Mouse (Mus musculus): ENCODE results near the gene BC016579.

Gene BC016579

GRCm38 (mm10) chr16:45653934-45654332 lies at the start of gene BC016579:
TSS of gene BC016579 (minus strand) at chr16:45654068.
- peak; percentile 44 to 50 for DNase-seq

DNA sequence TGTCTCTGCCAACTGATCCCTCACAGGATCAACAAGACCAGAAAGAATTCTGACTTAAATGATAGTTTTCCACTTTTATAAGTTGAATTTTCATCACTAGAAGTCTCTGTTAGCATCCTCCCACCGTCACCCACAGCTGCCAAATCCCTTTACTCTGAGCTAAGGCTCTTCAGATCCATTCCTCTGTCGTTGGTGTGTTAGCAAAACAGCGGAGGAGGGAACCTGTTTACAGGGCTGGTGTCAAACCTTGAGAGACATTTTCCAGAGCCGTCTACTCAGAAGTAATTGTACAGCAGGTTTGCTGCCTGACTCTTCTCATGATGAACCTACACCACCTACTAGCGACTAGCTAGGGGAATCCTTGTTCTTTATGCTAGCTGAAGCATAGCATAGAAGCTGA lies 45.4 kb upstream of the BC016579 start:
- DNase-seq, result no peak

GRCm38 (mm10) chr16:45697996-45698395 lies 44.1 kb upstream of the BC016579 start:
- DNase-seq, result no peak

DNA sequence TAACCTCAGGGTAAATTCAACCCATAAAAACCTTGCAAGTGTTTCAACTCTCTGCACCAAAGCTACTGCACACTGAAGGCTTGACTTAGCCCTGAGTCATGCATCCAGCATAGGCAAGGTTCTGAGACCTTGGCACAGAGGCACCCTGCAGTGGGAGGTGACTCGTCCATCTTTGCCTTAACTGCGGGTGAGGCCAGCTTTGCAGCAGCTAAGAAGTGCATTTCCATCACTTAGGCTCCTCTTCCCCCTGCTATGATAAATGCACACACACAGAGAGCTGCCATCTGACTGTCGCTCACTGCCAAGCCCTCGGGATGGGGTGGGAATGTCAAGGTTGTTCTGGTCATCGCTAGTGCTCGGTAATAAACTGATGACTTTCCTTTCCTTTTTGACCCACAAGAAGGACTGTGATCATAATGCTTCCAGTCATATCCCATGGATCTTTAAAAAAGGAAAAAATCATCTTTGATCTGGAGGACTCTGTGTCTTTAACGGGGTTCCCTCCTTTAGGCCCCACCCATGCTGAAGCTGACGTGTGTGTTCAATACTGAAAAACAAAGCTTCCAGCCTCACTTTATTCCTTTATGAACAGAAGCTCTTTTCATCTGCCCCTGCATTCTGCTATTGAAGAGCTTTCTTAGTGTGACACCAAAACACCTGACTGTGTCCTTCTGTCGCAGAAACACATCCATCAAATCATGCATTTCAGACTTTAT lies 41.7 kb upstream of the BC016579 start:
- no peak for DNase-seq

GRCm38 (mm10) chr16:45693558-45693957 lies 39.7 kb upstream of the BC016579 start, which contains the start of gene Tmprss7:
TSS of gene Tmprss7 (minus strand) at chr16:45693658.
- no peak for DNase-seq

GRCm38 (mm10) chr16:45692851-45693250 lies 39.0 kb upstream of the BC016579 start:
- DNase-seq, result no peak

- DNase-seq, result no peak
Observed at GRCm38 (mm10) chr16:45690178-45690577, 36.3 kb upstream of the BC016579 start.

DNA sequence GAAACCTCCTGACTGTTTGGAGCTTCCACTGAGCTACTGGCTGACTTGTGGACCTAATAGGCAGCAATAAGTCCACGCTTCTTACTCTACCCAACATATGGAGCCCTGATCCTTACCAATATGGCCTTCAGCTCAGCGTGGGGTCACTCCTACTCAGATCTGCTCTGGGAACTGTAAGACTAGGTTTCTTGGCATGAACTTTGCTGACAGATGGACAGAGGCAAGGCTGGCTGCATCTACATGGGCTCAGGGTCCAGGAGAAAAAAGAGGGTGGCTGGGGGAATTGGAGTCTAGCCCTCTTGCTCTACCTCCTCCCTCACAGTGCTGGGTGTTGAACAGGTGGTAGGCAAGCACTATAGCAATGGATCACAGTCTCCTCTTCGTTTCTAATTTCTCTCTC lies 33.0 kb upstream of the BC016579 start:
- DNase-seq, result no peak

- no peak for DNase-seq
Observed at GRCm38 (mm10) chr16:45685295-45685694, 31.4 kb upstream of the BC016579 start.

DNA sequence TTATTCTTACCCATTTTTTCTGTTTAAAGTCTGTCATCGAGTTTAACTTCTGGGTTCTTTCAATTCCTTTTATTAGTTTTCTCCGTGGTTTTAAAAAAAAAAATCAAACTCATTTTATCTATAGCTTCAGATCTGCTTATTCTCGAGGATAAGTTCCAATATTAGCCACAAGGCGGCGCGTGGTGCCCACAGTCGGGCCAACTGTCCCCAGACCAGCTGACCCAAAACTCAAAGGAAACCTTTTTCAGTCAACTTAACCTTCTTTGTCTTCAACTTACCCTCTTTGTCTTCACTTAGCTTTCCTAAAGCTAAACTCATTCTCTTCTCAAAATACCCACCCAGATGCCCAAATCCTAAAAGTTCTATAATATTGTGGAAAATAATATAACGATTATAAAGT lies 30.9 kb upstream of the BC016579 start:
- peak; percentile 43 to 77 for DNase-seq

GRCm38 (mm10) chr16:45676462-45676861 lies 22.6 kb upstream of the BC016579 start:
- no peak for DNase-seq

GRCm38 (mm10) chr16:45670005-45670404 lies 16.1 kb upstream of the BC016579 start:
- peak in 1 of 2 experiments; percentile 12 for DNase-seq

GRCm38 (mm10) chr16:45668178-45668577 lies 14.3 kb upstream of the BC016579 start:
- no peak for DNase-seq

GRCm38 (mm10) chr16:45666136-45666535 lies 12.3 kb upstream of the BC016579 start:
- no peak for DNase-seq

DNA sequence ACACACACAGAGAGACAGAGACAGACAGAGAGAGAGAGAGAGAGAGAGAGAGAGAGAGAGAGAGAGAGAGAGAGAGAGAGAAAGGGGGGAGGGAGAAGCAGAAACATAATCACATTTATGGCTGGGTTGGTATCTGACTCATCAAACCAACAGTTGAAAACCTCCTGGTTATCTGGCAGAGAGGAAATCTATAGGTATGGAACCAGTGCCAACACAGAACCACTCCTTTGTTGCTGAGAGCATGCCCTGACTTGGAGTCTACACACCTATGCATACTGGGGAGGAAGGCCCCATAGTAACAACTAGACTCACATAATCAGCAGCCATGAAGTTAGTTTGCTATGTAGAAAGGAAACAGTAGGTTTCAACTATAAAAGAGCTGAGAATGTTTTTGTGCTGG lies 8.5 kb upstream of the BC016579 start:
- DNase-seq, result no peak

GRCm38 (mm10) chr16:45659596-45659995 lies 5.7 kb upstream of the BC016579 start:
- no peak for DNase-seq

- DNase-seq, result no peak
Observed at GRCm38 (mm10) chr16:45658248-45658647, 4.4 kb upstream of the BC016579 start.

- DNase-seq, result no peak
Observed at GRCm38 (mm10) chr16:45657574-45658159, 3.8 kb upstream of the BC016579 start.

DNA sequence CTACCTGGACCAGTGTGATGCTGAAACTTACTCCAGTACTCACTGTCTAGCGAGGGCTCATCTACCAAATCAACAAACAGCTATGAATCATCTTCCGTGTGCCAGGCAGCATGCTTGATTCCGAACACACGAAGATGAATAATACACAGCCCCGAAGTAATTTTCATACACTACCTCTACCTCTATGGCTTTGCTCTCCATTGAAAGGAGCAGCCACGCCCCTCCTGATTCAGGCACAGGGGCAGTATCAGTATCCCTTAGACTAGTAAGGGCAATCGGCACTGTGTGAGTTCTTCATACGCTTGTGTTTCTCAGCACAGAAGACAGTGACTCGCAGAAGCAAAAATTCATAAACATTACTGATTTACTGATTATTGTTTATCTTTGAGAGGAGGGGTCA lies 597 bp upstream of the BC016579 start:
- DNase-seq, result no peak

DNA sequence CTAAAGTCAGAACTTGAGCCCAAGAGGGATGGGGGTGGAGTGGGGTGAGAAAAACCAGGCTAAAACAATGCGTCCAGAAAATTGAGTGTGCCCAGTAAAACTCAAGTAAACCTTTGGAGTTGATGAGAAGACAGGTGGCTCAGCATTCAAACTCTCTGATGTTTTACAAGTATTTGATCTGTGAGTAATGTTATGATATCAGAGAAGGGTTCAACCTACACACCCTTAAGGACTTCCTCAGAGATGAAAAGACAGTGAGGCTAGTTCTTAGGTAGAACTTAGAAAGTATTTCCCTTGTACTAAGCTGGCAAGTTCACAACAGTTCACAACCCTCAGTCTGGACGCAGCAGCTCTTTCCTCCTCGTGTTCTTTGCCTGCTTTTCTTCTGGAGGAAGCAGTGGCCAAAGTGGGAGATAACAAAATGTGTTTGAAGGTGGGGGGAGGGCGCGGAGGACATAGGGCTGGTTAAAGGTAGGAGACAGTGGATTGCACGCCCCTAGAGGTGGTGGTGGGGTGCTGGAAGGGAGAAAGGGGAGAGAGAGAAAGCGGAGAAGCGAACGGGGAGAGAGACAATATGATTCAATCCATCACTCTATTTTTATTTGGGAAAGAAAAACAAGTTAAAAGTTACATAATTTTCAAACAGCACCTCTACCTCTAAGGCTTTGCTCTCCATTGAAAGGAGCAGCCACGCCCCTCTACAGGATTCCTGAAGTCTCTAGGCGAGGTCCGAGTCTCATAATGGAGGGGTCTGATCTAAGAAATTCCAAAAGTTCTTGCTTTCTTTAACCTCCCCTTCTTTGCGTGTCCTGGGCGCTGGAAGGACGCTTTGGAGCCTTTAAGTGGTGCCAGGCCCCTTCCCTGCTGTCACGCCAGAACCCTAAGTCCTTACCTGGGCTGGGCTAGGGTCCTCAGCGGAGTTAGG lies 597 bp downstream of the BC016579 start:
- no peak for DNase-seq

- DNase-seq, result no peak
Observed at GRCm38 (mm10) chr16:45651497-45651896, 2.4 kb downstream of the BC016579 start.

DNA sequence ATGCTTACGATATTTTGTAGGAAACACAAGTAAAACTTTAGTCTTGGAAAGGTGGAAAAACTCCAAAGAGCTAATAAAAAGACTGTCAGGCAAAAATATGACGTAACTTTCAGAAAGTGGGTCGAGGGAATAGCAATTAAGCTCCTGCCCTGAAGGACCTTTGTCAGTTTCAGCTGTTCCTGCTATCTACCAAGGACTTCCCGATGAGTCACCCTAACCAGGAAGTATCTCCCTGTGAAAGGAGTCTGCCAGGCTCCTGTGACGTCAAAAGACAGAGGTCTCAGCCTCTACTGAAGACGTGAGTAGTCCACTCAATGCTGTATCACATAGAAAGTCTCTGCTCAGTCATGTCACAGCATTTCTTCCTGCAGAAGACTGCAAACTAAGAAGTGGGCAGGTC lies 9.5 kb downstream of the BC016579 start:
- DNase-seq, result peak; percentile 5 to 7

- no peak for DNase-seq
Observed at GRCm38 (mm10) chr16:45643944-45644343, 9.9 kb downstream of the BC016579 start.

- no peak for DNase-seq
Observed at GRCm38 (mm10) chr16:45641301-45641700, 12.6 kb downstream of the BC016579 start.

All from kidney, adult 8-10 months (tissue).